Mouse (Mus musculus): Measurements from ENCODE around the gene Lrmp. TPM values are rescaled to one million over a fixed set of nuclear protein-coding genes. Genes with fewer than 3 reads are reported as not detected.

Gene Lrmp
- total and polyA plus RNA-seq, 3 experiments = 92.3 to 163 (median 155) TPM

GRCm38 (mm10) chr6:145140706-145141105, 25.3 kb downstream of the Lrmp start:
- DNase-seq (ENCODE audit: extremely low read depth) = no peak
- Histone ChIP-seq H3K79me2 (replicated peaks; ENCODE audit: control insufficient read depth, extremely low read depth, insufficient read depth, poor library complexity, severe bottlenecking) (peaks cover 4% of the 10 kb centered on the region), H3K27me3 (replicated peaks) (no peaks in the 10 kb centered on the region), H3K9me3 (replicated peaks; ENCODE audit: low read length) (no peaks in the 10 kb centered on the region), H3K4me3 (replicated peaks in 1 of 3; ENCODE audit: low read depth in 2 of 3, low read length in 2 of 3, poor library complexity in 1 of 3) (no peak overlapping the region), H3K9ac (ENCODE audit: insufficient read depth, low read depth) (no peak overlapping the region), H3K4me1 (ENCODE audit: control insufficient read depth in 1 of 2, insufficient read depth in 2 of 2) (peaks cover 45 to 100% of the 10 kb centered on the region in 2 experiments), H3K4me2 (ENCODE audit: insufficient read depth, low read depth, poor library complexity, severe bottlenecking) (no peak overlapping the region), H3K36me3 (replicated peaks in 1 of 2; ENCODE audit: control insufficient read depth in 1 of 2, insufficient read depth in 1 of 2, low read length in 1 of 2) (peaks cover 34 to 92% of the 10 kb centered on the region in 2 experiments), H3K27ac (ENCODE audit: insufficient read depth, low read depth) (no peak overlapping the region)
- dilution Hi-C loops (cut with MboI; ENCODE audit: extremely low pct_ligation_motif_present, extremely low pct_unique_long_range_greater_than_20kb, low sequenced_read_pairs) (no loop called here), in situ Hi-C loops (cut with MboI; ENCODE audit: low pct_ligation_motif_present, low pct_unique_long_range_greater_than_20kb, low sequenced_read_pairs) (no loop called here)
- TF ChIP-seq PAX5 (IDR thresholded peaks at IDR 0.05; ENCODE audit: low read length) (no peak), MXI1 (IDR thresholded peaks at IDR 0.05; ENCODE audit: low read depth, low read length) (no peak), NRF1 (IDR thresholded peaks at IDR 0.05; ENCODE audit: low read depth, low read length) (no peak), RCOR1 (conservative IDR thresholded peaks at IDR 0.05; ENCODE audit: low read depth, low read length) (no peak), MAFK (IDR thresholded peaks at IDR 0.05; ENCODE audit: insufficient replicate concordance, low read length) (no peak), EP300 (IDR thresholded peaks at IDR 0.05; ENCODE audit: low read length) (no peak), ZNF384 (IDR thresholded peaks at IDR 0.05; ENCODE audit: low read depth, low read length) (no peak), CHD2 (IDR thresholded peaks at IDR 0.05; ENCODE audit: low read length) (no peak), JUND (conservative IDR thresholded peaks at IDR 0.05; ENCODE audit: low read depth, low read length) (no peak)

- TF ChIP-seq POLR2AphosphoS2 (IDR thresholded peaks at IDR 0.05; ENCODE audit: low read depth, low read length) = no peak
- peak; percentile 88 for TF ChIP-seq NRF1 (IDR thresholded peaks at IDR 0.05; ENCODE audit: low read depth, low read length)
- H3K27ac ChIP-seq (ENCODE audit: insufficient read depth, low read depth) = peak overlapping the region; percentile 12; the same call in 1 of the 2 replicates
- H3K27me3 ChIP-seq (replicated peaks) = no peaks in the 10 kb centered on the region
- H3K4me1 ChIP-seq (ENCODE audit: control insufficient read depth in 1 of 2, insufficient read depth in 2 of 2) = peaks cover 44 to 98% of the 10 kb centered on the region in 2 experiments
- H3K36me3 ChIP-seq (replicated peaks in 1 of 2; ENCODE audit: control insufficient read depth in 1 of 2, insufficient read depth in 1 of 2, low read length in 1 of 2) = peaks cover 29 to 89% of the 10 kb centered on the region in 2 experiments
- DNase-seq (ENCODE audit: extremely low read depth) = peak; percentile 64
- in situ Hi-C loops (cut with MboI; ENCODE audit: low pct_ligation_motif_present, low pct_unique_long_range_greater_than_20kb, low sequenced_read_pairs) = no loop called here
- no peaks in the 10 kb centered on the region for H3K9me3 ChIP-seq (replicated peaks; ENCODE audit: low read length)
- no peak overlapping the region for H3K9ac ChIP-seq (ENCODE audit: insufficient read depth, low read depth)
- H3K4me2 ChIP-seq (ENCODE audit: insufficient read depth, low read depth, poor library complexity, severe bottlenecking) = peak overlapping the region; percentile 2; the same call in 1 of the 2 replicates
- peaks cover 7% of the 10 kb centered on the region for H3K79me2 ChIP-seq (replicated peaks; ENCODE audit: control insufficient read depth, extremely low read depth, insufficient read depth, poor library complexity, severe bottlenecking)
- dilution Hi-C loops (cut with MboI; ENCODE audit: extremely low pct_ligation_motif_present, extremely low pct_unique_long_range_greater_than_20kb, low sequenced_read_pairs) = no loop called here
- no peak overlapping the region for H3K4me3 ChIP-seq (replicated peaks in 1 of 3; ENCODE audit: low read depth in 2 of 3, low read length in 2 of 3, poor library complexity in 1 of 3)
These were observed 26.4 kb downstream of the Lrmp start for GRCm38 (mm10) chr6:145141827-145142226.

GRCm38 (mm10) chr6:145145173-145145572, 29.7 kb downstream of the Lrmp start:
- DNase-seq (ENCODE audit: extremely low read depth) = peak; percentile 30
- no peak for TF ChIP-seq TBP (conservative IDR thresholded peaks at IDR 0.05; ENCODE audit: low read depth, low read length)
- TF ChIP-seq ZNF384 (IDR thresholded peaks at IDR 0.05; ENCODE audit: low read depth, low read length) = no peak
- no peak for TF ChIP-seq UBTF (IDR thresholded peaks at IDR 0.05; ENCODE audit: low read depth, low read length)
- TF ChIP-seq JUN (IDR thresholded peaks at IDR 0.05; ENCODE audit: insufficient read depth, low read depth, low read length) = no peak
- TF ChIP-seq CHD2 (IDR thresholded peaks at IDR 0.05; ENCODE audit: low read length) = no peak
- no peak for TF ChIP-seq POLR2A (IDR thresholded peaks at IDR 0.05; ENCODE audit: low read depth, low read length)
- no peak for TF ChIP-seq ETS1 (conservative IDR thresholded peaks at IDR 0.05; ENCODE audit: low read depth, low read length)
- no peak for TF ChIP-seq EP300 (IDR thresholded peaks at IDR 0.05; ENCODE audit: low read length)
- no peak for TF ChIP-seq MAX (IDR thresholded peaks at IDR 0.05; ENCODE audit: low read length)
- TF ChIP-seq KAT2A (IDR thresholded peaks at IDR 0.05; ENCODE audit: insufficient replicate concordance, low read length) = no peak
- no peak for TF ChIP-seq USF1 (IDR thresholded peaks at IDR 0.05; ENCODE audit: low read depth, low read length)
- TF ChIP-seq USF2 (conservative IDR thresholded peaks at IDR 0.05; ENCODE audit: low read depth, low read length) = no peak
- no peak for TF ChIP-seq ELF1 (IDR thresholded peaks at IDR 0.05; ENCODE audit: low read depth, low read length)
- TF ChIP-seq E2F4 (IDR thresholded peaks at IDR 0.05; ENCODE audit: insufficient replicate concordance, low read depth, low read length) = no peak
- no peak for TF ChIP-seq BHLHE40 (IDR thresholded peaks at IDR 0.05; ENCODE audit: low read depth, low read length)
- no peak for TF ChIP-seq MXI1 (IDR thresholded peaks at IDR 0.05; ENCODE audit: low read depth, low read length)
- dilution Hi-C loops (cut with MboI; ENCODE audit: extremely low pct_ligation_motif_present, extremely low pct_unique_long_range_greater_than_20kb, low sequenced_read_pairs) (no loop called here), in situ Hi-C loops (cut with MboI; ENCODE audit: low pct_ligation_motif_present, low pct_unique_long_range_greater_than_20kb, low sequenced_read_pairs) (no loop called here)
- peaks cover 47 to 88% of the 10 kb centered on the region in 2 experiments for H3K36me3 ChIP-seq (replicated peaks in 1 of 2; ENCODE audit: control insufficient read depth in 1 of 2, insufficient read depth in 1 of 2, low read length in 1 of 2)
- H3K79me2 ChIP-seq (replicated peaks; ENCODE audit: control insufficient read depth, extremely low read depth, insufficient read depth, poor library complexity, severe bottlenecking) = peaks cover 7% of the 10 kb centered on the region; the same call in 1 of the 2 replicates
- no peak overlapping the region for H3K4me3 ChIP-seq (replicated peaks in 1 of 3; ENCODE audit: low read depth in 2 of 3, low read length in 2 of 3, poor library complexity in 1 of 3)
- peaks cover 26 to 93% of the 10 kb centered on the region in 2 experiments for H3K4me1 ChIP-seq (ENCODE audit: control insufficient read depth in 1 of 2, insufficient read depth in 2 of 2)
- H3K4me2 ChIP-seq (ENCODE audit: insufficient read depth, low read depth, poor library complexity, severe bottlenecking) = no peak overlapping the region
- H3K9ac ChIP-seq (ENCODE audit: insufficient read depth, low read depth) = no peak overlapping the region
- H3K27me3 ChIP-seq (replicated peaks) = no peaks in the 10 kb centered on the region
- no peaks in the 10 kb centered on the region for H3K9me3 ChIP-seq (replicated peaks; ENCODE audit: low read length)
- no peak overlapping the region for H3K27ac ChIP-seq (ENCODE audit: insufficient read depth, low read depth)

Measured in CH12.LX (cell line).